Mouse (Mus musculus): ENCODE data around the gene Arl6ip4.

Gene Arl6ip4

GRCm38 (mm10) chr5:124115990-124116845, at the start of gene Arl6ip4:
Gene Arl6ip4 (plus strand): TSS chr5:124116089.
- DNase-seq: peak; percentile 85

- DNase-seq: no peak
These were observed 46.2 kb upstream of the Arl6ip4 start for GRCm38 (mm10) chr5:124069657-124070056.

GRCm38 (mm10) chr5:124073682-124074081, 42.2 kb upstream of the Arl6ip4 start:
- DNase-seq: peak; percentile 62

- DNase-seq: peak; percentile 55
These were observed 41.0 kb upstream of the Arl6ip4 start for GRCm38 (mm10) chr5:124074845-124075307.

- no peak for DNase-seq
These were observed 40.2 kb upstream of the Arl6ip4 start for GRCm38 (mm10) chr5:124075716-124076115.

- DNase-seq: no peak
These were observed 39.3 kb upstream of the Arl6ip4 start for GRCm38 (mm10) chr5:124076559-124076958.

- DNase-seq: no peak
These were observed 38.6 kb upstream of the Arl6ip4 start for GRCm38 (mm10) chr5:124077241-124077640.

GRCm38 (mm10) chr5:124077856-124078460, 37.9 kb upstream of the Arl6ip4 start:
- DNase-seq: no peak

GRCm38 (mm10) chr5:124078794-124079416, 37.0 kb upstream of the Arl6ip4 start:
- DNase-seq: no peak

GRCm38 (mm10) chr5:124079880-124080279, 36.0 kb upstream of the Arl6ip4 start:
- DNase-seq: no peak

GRCm38 (mm10) chr5:124082447-124082846, 33.4 kb upstream of the Arl6ip4 start:
- no peak for DNase-seq

GRCm38 (mm10) chr5:124082941-124083688, 32.8 kb upstream of the Arl6ip4 start:
- no peak for DNase-seq

GRCm38 (mm10) chr5:124083850-124084587, 31.9 kb upstream of the Arl6ip4 start:
- no peak for DNase-seq

GRCm38 (mm10) chr5:124084588-124085173, 31.2 kb upstream of the Arl6ip4 start:
- peak; percentile 83 for DNase-seq

GRCm38 (mm10) chr5:124085513-124085912, 30.4 kb upstream of the Arl6ip4 start:
- DNase-seq: no peak

- DNase-seq: no peak
These were observed 29.0 kb upstream of the Arl6ip4 start for GRCm38 (mm10) chr5:124086876-124087275.

GRCm38 (mm10) chr5:124089868-124090267, 26.0 kb upstream of the Arl6ip4 start:
- no peak for DNase-seq

- DNase-seq: no peak
These were observed 23.9 kb upstream of the Arl6ip4 start for GRCm38 (mm10) chr5:124091951-124092406.

- DNase-seq: no peak
These were observed 22.6 kb upstream of the Arl6ip4 start for GRCm38 (mm10) chr5:124093120-124093794.

- no peak for DNase-seq
These were observed 21.9 kb upstream of the Arl6ip4 start for GRCm38 (mm10) chr5:124093852-124094604.
